In the genomic region with DNA sequence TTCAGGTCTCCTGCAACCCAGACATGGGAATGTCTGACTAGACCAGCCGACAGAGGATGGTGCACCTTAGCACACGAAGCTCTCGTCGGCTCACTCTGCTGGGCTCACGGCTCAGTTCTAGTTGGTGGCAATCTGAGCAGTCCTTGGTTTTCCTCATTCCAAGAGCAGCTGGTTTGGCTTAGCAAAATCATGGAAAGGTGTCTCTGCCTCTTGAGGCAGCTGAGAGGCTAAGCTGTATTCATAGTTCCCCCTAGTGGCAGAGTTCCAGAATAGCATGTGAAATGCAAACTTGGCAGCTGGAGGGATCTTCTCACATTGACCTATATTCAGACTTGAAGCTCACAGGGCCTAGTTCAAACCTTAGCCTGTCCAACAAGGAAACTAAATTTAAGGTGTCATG, we compare ENCODE assay signal across 8 mouse cellular contexts. TPM values are rescaled to one million over a fixed set of nuclear protein-coding genes. Genes with fewer than 3 reads are reported as not detected.
DNase-seq lines count a peak whose midpoint lies in the region; ATAC-seq and TF ChIP-seq lines count a peak whose summit lies in the region.

No protein-coding gene starts in this region.

- no peak overlapping the region for H3K27ac ChIP-seq in ES-E14 (ENCODE audit: insufficient read depth, low read depth, low read length, poor library complexity, severe bottlenecking)
- H3K27ac ChIP-seq in limb, embryonic 14.5 days (replicated peaks; ENCODE audit: low read depth, low read length): no peak overlapping the region
- peak overlapping the region; percentile 10 for H3K27ac ChIP-seq in neural tube, embryonic 13.5 days (replicated peaks)

- H3K27me3 ChIP-seq in limb, embryonic 14.5 days (ENCODE audit: control insufficient read depth, insufficient read depth, low read length): no peaks in the 10 kb centered on the region
- no peaks in the 10 kb centered on the region for H3K27me3 ChIP-seq in neural tube, embryonic 13.5 days

- no peak overlapping the region for H3K9ac ChIP-seq in ES-E14 (ENCODE audit: insufficient read depth, low read depth, low read length, poor library complexity, severe bottlenecking)
- no peak overlapping the region for H3K9ac ChIP-seq in limb, embryonic 14.5 days (ENCODE audit: low read depth, low read length, severe bottlenecking)
- H3K9ac ChIP-seq in neural tube, embryonic 13.5 days: no peak overlapping the region

- 0 out of 2 replicates have a peak, but pooled peaks have one; percentile 21 for ATAC-seq in granulocyte monocyte progenitor cell, adult 5-6 weeks (replicated peaks; ENCODE audit: poor library complexity, severe bottlenecking)
- ATAC-seq in limb, embryonic 14.5 days (ENCODE audit: low FRiP score, low read depth): peak; percentile 80
- 0 out of 2 replicates have a peak, but pooled peaks have one; percentile 10 for ATAC-seq in neural tube, embryonic 13.5 days (ENCODE audit: low read depth)

- in situ Hi-C loops in ES-E14 (cut with MboI; ENCODE audit: low sequenced_read_pairs in 2 of 2, unreplicated experiment in 2 of 2): loop anchor here in 1 of 2 experiments (5.0 to 10.0 kb wide), 2 partner anchors 69 to 202 kb away; no protein-coding TSS in a partner anchor

- H3K4me3 ChIP-seq in ES-E14 (ENCODE audit: insufficient read depth in 1 of 2, low read depth in 1 of 2, low read length in 2 of 2, poor library complexity in 1 of 2, severe bottlenecking in 1 of 2): no peak overlapping the region
- H3K4me3 ChIP-seq in limb, embryonic 14.5 days (replicated peaks; ENCODE audit: low read length): no peak overlapping the region
- no peak overlapping the region for H3K4me3 ChIP-seq in neural tube, embryonic 13.5 days

- no peak overlapping the region for H3K4me2 ChIP-seq in limb, embryonic 14.5 days (replicated peaks; ENCODE audit: low read depth, low read length, severe bottlenecking)
- H3K4me2 ChIP-seq in neural tube, embryonic 13.5 days: no peak overlapping the region

- H3K36me3 ChIP-seq in ES-E14 (ENCODE audit: control insufficient read depth, insufficient read depth, low read length, poor library complexity, severe bottlenecking): peaks cover 18% of the 10 kb centered on the region
- H3K36me3 ChIP-seq in limb, embryonic 14.5 days (ENCODE audit: control insufficient read depth, insufficient read depth, low read length): peaks cover 24% of the 10 kb centered on the region
- H3K36me3 ChIP-seq in neural tube, embryonic 13.5 days: peaks cover 19% of the 10 kb centered on the region

- peak; percentile 50 for DNase-seq in layer of hippocampus, adult 11-12 months (ENCODE audit: low spot score)
- DNase-seq in layer of hippocampus, postnatal 25 days (ENCODE audit: extremely low spot score in 1 of 2, low spot score in 1 of 2): no peak
- DNase-seq in ES-E14 (ENCODE audit: low read depth, low spot score): peak; percentile 58
- DNase-seq in cerebellum, adult 8-10 months: peak; percentile 45
- DNase-seq in limb, embryonic 14.5 days (ENCODE audit: low spot score): peak; percentile 94
- DNase-seq in gastrocnemius, postnatal 4 days (ENCODE audit: low spot score in 2 of 2): no peak

- peaks cover 0 to 12% of the 10 kb centered on the region in 2 experiments; a peak in 1 of 4 replicates for H3K4me1 ChIP-seq in ES-E14 (ENCODE audit: control insufficient read depth in 2 of 2, insufficient read depth in 2 of 2, low read length in 2 of 2, poor library complexity in 1 of 2)
- H3K4me1 ChIP-seq in limb, embryonic 14.5 days (ENCODE audit: control insufficient read depth, insufficient read depth, low read length): peaks cover 20% of the 10 kb centered on the region
- H3K4me1 ChIP-seq in neural tube, embryonic 13.5 days (replicated peaks): peaks cover 51% of the 10 kb centered on the region

- no peak for TF ChIP-seq POLR2A in limb, embryonic 14.5 days (IDR thresholded peaks at IDR 0.05; ENCODE audit: borderline replicate concordance, extremely low read depth, insufficient read depth, insufficient read length)

- H3K9me3 ChIP-seq in ES-E14 (ENCODE audit: control insufficient read depth, insufficient read depth, low read depth, low read length): no peaks in the 10 kb centered on the region
- H3K9me3 ChIP-seq in limb, embryonic 14.5 days (ENCODE audit: control insufficient read depth, low read length): no peaks in the 10 kb centered on the region
- no peaks in the 10 kb centered on the region for H3K9me3 ChIP-seq in neural tube, embryonic 13.5 days

- WGBS in limb, embryonic 14.5 days: 8% methylated on average over 5 of the region's 5 CpGs
- WGBS in neural tube, embryonic 13.5 days: 31% methylated on average over 5 of the region's 5 CpGs

TF ChIP-seq in ES-E14, 5 proteins besides CTCF, POLR2A, EP300 and RAD21:
- TF ChIP-seq ZNF384 (IDR thresholded peaks at IDR 0.05; ENCODE audit: low read depth, low read length): no peak
- TF ChIP-seq ZC3H11A (IDR thresholded peaks at IDR 0.05; ENCODE audit: borderline replicate concordance, low read depth, low read length): peak; percentile 78; the same call in 1 of the 2 replicates
- no peak for TF ChIP-seq MAFK (IDR thresholded peaks at IDR 0.05; ENCODE audit: insufficient read depth, low read depth, low read length)
- TF ChIP-seq CHD2 (IDR thresholded peaks at IDR 0.05; ENCODE audit: low read depth, low read length): no peak
TF ChIP-seq in ES-E14: peak in this region for 1.

RNA-seq across cellular contexts. Expression of a gene that starts 8.6 kb away (rescaled TPM):
- 10 to 100 TPM; 37.7 to 41.8 TPM for total RNA-seq in layer of hippocampus, postnatal 25 days (2021)
- total RNA-seq in ES-E14 (2012; rRNA removed): 5.1 and 5.8 TPM in 2 replicates
- 5.9 and 6.3 TPM in 2 replicates for total RNA-seq in granulocyte monocyte progenitor cell, adult 5-6 weeks (2014; fragmentation: Nextera tagmentation)
- 1.7 and 14.3 TPM in 2 replicates for total RNA-seq in granulocyte monocyte progenitor cell, adult 5-6 weeks (2017)
- polyA plus RNA-seq in limb, embryonic 14.5 days (2012; rRNA removed): 14.7 and 17.9 TPM in 2 replicates
- 13.3 and 14.7 TPM in 2 replicates for polyA plus RNA-seq in limb, embryonic 14.5 days (2014; fragmentation: Nextera tagmentation; extraction: Ambion mirVana)
- polyA plus RNA-seq in neural tube, embryonic 13.5 days (2015; fragmentation: Nextera tagmentation; extraction: Ambion mirVana): 21.6 and 23.4 TPM in 2 replicates
- 1 to 10 TPM in 1 of 2 experiments, under 1 TPM in 1; 0.69 to 1.1 TPM for total RNA-seq in gastrocnemius, postnatal 4 days (2021)

RNA-seq across cellular contexts. Expression of a gene that starts 17.4 kb away (rescaled TPM):
- 10 to 100 TPM; 17.7 to 19.6 TPM for total RNA-seq in layer of hippocampus, postnatal 25 days (2021)
- total RNA-seq in ES-E14 (2012; rRNA removed): 134 and 157 TPM in 2 replicates
- 83.0 and 122 TPM in 2 replicates for total RNA-seq in granulocyte monocyte progenitor cell, adult 5-6 weeks (2014; fragmentation: Nextera tagmentation)
- total RNA-seq in granulocyte monocyte progenitor cell, adult 5-6 weeks (2017): 97.1 and 107 TPM in 2 replicates
- 76.5 and 78.5 TPM in 2 replicates for polyA plus RNA-seq in limb, embryonic 14.5 days (2012; rRNA removed)
- 130 and 132 TPM in 2 replicates for polyA plus RNA-seq in limb, embryonic 14.5 days (2014; fragmentation: Nextera tagmentation; extraction: Ambion mirVana)
- 100 and 110 TPM in 2 replicates for polyA plus RNA-seq in neural tube, embryonic 13.5 days (2015; fragmentation: Nextera tagmentation; extraction: Ambion mirVana)
- total RNA-seq in gastrocnemius, postnatal 4 days (2021): 10 to 100 TPM; 22.1 to 22.8 TPM

RNA-seq across cellular contexts. Expression of a gene that starts 22.0 kb away (rescaled TPM):
- total RNA-seq in layer of hippocampus, postnatal 25 days (2021): 10 to 100 TPM; 96.8 to 96.9 TPM
- total RNA-seq in ES-E14 (2012; rRNA removed): 50.9 and 54.5 TPM in 2 replicates
- 97.2 and 127 TPM in 2 replicates for total RNA-seq in granulocyte monocyte progenitor cell, adult 5-6 weeks (2014; fragmentation: Nextera tagmentation)
- total RNA-seq in granulocyte monocyte progenitor cell, adult 5-6 weeks (2017): 67.3 and 108 TPM in 2 replicates
- 58.7 and 64.6 TPM in 2 replicates for polyA plus RNA-seq in limb, embryonic 14.5 days (2012; rRNA removed)
- 85.3 and 87.6 TPM in 2 replicates for polyA plus RNA-seq in limb, embryonic 14.5 days (2014; fragmentation: Nextera tagmentation; extraction: Ambion mirVana)
- 98.2 and 125 TPM in 2 replicates for polyA plus RNA-seq in neural tube, embryonic 13.5 days (2015; fragmentation: Nextera tagmentation; extraction: Ambion mirVana)
- 100 to 1,000 TPM in 1 of 2 experiments, 10 to 100 TPM in 1; 98.5 to 101 TPM for total RNA-seq in gastrocnemius, postnatal 4 days (2021)

Comparison
In these comparisons a context has a peak if more than half of its experiments do, and no peak if none do; other contexts are left out.
1. DNase-seq: peak in layer of hippocampus, adult 11-12 months (single experiment), ES-E14 (single experiment), cerebellum, adult 8-10 months (single experiment) and limb, embryonic 14.5 days (single experiment); none in layer of hippocampus, postnatal 25 days (0 of 2) and gastrocnemius, postnatal 4 days (0 of 2).
2. ATAC-seq: peak in every context shown above with its lines; median percentile 80 in limb, embryonic 14.5 days; 21 in granulocyte monocyte progenitor cell, adult 5-6 weeks; 10 in neural tube, embryonic 13.5 days.